Mouse (Mus musculus): ENCODE data around the gene Rp2.

Gene Rp2

GRCm38 (mm10) chrX:20425140-20425838 is 61.0 kb downstream of the Rp2 start, which contains the start of gene Jade3:
Gene Jade3, plus strand, starts transcription at chrX:20425688.
- peak; percentile 75 to 78 for DNase-seq (ENCODE audit: low spot score in 2 of 2)

GRCm38 (mm10) chrX:20425839-20426449 is 61.7 kb downstream of the Rp2 start:
- peak; percentile 23 to 31 for DNase-seq (ENCODE audit: low spot score in 2 of 2)

Measured in right cerebral cortex, postnatal 10 days (tissue).